Mouse (Mus musculus): Measurements from ENCODE around the gene Lilrb4a.
"Not testable (repeated sequence)": the region's sequence is repeated elsewhere in the genome, so short reads cannot be mapped to it uniquely, and the experiment has no call there.

GRCm38 (mm10) chr10:51463800-51464199 lies 27.0 kb upstream of the Lilrb4a start:
- not testable (repeated sequence) for TF ChIP-seq GATA1 (IDR thresholded peaks at IDR 0.05; ENCODE audit: borderline replicate concordance, low read length); FLI1 (IDR thresholded peaks at IDR 0.05; ENCODE audit: low read length)

All from megakaryocyte, embryonic 14.5 days (primary cell).